Mouse (Mus musculus): ENCODE data around the gene Pdzk1. TPM values are rescaled to one million over a fixed set of nuclear protein-coding genes. Genes with fewer than 3 reads are reported as not detected.

The Pdzk1 gene
- polyA plus RNA-seq, 1 experiment: not detected

DNA sequence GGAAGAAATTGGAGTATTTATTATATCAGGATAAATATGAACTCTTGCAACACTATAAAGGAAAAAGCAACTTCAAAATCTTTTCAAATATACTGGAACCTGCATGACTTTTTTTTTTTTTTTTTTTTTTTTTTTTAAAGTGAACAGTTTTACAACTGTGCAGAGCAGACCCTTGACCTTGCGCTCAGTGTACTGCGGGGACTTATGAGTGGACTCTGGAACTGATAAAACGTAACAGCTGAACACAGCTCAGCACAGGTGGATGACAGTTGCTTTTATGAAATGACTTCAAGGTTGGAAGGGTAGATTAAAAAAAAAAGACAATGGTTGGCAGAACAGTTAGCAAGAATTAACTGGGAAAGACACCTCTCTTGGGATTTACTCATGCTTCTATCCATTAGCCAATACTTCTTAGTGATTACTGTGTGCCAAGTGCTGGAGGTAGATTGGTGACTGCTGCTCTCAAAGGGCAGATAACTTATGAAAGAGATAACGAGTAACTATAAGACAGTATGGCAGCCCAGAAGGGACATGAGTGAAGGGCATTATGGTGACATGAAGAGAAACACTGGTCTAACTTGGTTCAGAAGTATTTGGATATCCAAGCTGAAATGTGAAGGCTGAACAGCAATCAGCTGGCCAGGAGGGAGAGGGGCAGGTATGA, 73.4 kb downstream of the Pdzk1 start:
- 90% methylated on average over 4 of the region's 4 CpGs for WGBS
- Histone ChIP-seq H3K4me1 (ENCODE audit: control insufficient read depth, insufficient read depth, low read length) (no peaks in the 10 kb centered on the region), H3K4me3 (ENCODE audit: insufficient read depth, low read depth, low read length) (no peak overlapping the region), H3K27ac (ENCODE audit: insufficient read depth, low read depth, low read length) (no peak overlapping the region)
- TF ChIP-seq CTCF (IDR thresholded peaks at IDR 0.05; ENCODE audit: insufficient read depth, low read depth, low read length): no peak
- TF ChIP-seq POLR2A (IDR thresholded peaks at IDR 0.05; ENCODE audit: insufficient read depth, low read depth, low read length): no peak

DNA sequence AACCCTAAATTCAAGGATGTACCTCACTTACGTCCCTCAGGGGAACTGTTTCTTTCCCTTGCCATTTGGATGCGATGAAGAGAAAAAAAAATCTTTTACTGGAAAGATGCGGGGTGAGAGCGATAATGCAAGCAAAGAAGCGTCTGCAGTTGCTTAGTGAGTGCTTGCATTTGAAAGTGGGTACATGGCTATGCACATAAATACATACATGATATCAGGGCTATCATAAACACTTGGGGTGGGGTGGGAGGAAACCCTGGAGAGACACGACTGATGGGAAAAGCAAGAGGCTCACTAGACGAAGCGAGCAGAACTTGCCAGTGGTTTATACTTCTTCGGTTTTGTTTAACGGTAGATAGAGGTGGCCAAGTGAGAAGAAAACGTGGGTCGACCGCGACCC, 75.3 kb downstream of the Pdzk1 start, which contains the start of gene Gja5:
TSS of gene Gja5 (plus strand) at position 301 of the 400 bp plus-strand sequence.
- Histone ChIP-seq H3K27ac (ENCODE audit: insufficient read depth, low read depth, low read length) (peak within 1 kb of the TSS; percentile 12; the same call in 1 of the 2 replicates), H3K4me3 (ENCODE audit: insufficient read depth, low read depth, low read length) (peak within 1 kb of the TSS; percentile 74), H3K4me1 (ENCODE audit: control insufficient read depth, insufficient read depth, low read length) (no peaks in the 10 kb centered on the region)
- 5% methylated on average over 14 of the region's 14 CpGs for WGBS
- TF ChIP-seq CTCF (IDR thresholded peaks at IDR 0.05; ENCODE audit: insufficient read depth, low read depth, low read length): no peak
- no peak for TF ChIP-seq POLR2A (IDR thresholded peaks at IDR 0.05; ENCODE audit: insufficient read depth, low read depth, low read length)

DNA sequence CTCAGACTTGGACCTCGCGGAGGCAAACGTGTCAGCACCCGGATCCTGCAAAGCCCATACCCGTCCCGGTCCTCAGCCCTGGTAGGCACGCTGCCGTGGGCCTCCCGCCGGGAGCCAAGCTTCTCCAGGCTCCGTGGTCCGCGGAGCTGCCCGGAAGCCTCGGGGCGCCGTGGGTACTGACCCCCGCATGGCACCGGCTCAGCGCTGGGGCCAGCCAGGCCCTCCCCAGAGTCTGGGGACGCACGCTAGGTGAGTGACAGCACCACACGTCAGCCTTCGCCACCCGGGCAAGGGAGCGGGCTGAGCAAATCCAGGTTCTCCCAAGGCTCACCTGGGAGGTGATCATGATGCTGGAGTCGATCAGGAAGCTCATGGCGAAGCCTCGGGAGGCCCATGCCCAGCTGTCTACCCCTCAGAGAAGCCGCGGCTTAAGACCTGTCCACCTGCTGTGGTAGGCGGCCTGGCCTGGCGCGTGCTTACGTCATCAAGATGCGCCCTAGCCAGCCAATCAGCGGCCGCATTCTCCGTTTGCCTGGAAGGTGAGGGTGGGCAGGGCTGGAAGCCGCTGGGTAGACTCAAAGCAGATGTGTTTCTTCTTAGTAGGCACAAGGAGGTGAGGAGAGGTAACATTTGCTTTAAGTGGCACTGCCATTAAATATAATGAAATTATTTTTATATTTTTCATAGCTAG, 75.9 kb downstream of the Pdzk1 start, which contains the start of gene Gpr89:
TSS of gene Gpr89 (minus strand) at position 496 of the 691 bp plus-strand sequence.
- no peak for TF ChIP-seq CTCF (IDR thresholded peaks at IDR 0.05; ENCODE audit: insufficient read depth, low read depth, low read length)
- TF ChIP-seq POLR2A (IDR thresholded peaks at IDR 0.05; ENCODE audit: insufficient read depth, low read depth, low read length): peak; percentile 78
- under 1% methylated on average over 40 of the region's 40 CpGs for WGBS
- Histone ChIP-seq H3K4me3 (ENCODE audit: insufficient read depth, low read depth, low read length) (peak within 1 kb of the TSS; percentile 74), H3K4me1 (ENCODE audit: control insufficient read depth, insufficient read depth, low read length) (no peaks in the 10 kb centered on the region), H3K27ac (ENCODE audit: insufficient read depth, low read depth, low read length) (peak within 1 kb of the TSS; percentile 12; the same call in 1 of the 2 replicates)

DNA sequence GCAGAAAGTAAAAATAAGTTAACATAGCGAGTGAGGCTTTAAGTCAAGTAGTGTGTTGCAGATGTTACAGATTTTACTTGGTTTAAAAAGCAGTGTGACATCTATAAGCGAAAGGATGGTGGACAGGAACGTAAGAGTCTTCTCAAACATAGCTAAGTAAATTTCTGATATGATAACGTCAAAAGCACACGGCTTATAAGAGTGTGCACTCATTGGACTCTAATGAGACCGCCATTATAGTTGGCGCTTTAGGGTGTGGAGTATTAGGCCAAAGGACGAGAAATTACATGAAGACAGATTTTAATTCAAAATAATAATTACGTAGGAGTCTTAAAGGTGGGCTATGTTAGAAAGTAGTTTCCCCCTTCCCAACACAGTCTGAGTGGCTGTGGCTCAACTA, 76.5 kb downstream of the Pdzk1 start:
- Histone ChIP-seq H3K4me1 (ENCODE audit: control insufficient read depth, insufficient read depth, low read length) (no peaks in the 10 kb centered on the region), H3K27ac (ENCODE audit: insufficient read depth, low read depth, low read length) (no peak overlapping the region), H3K4me3 (ENCODE audit: insufficient read depth, low read depth, low read length) (no peak overlapping the region)
- TF ChIP-seq CTCF (IDR thresholded peaks at IDR 0.05; ENCODE audit: insufficient read depth, low read depth, low read length) (no peak), POLR2A (IDR thresholded peaks at IDR 0.05; ENCODE audit: insufficient read depth, low read depth, low read length) (no peak)
- 34% methylated on average over 9 of the region's 9 CpGs for WGBS

Other genes starting within 250 kb of the Pdzk1 start
- gene Polr3gl, start 235.1 kb upstream of the Pdzk1 start, polyA plus RNA-seq (2012; ENCODE audit: insufficient read depth, insufficient read length, low replicate concordance, missing spikeins): not detected in 2 replicates
- not detected in 2 replicates for gene Ankrd34a, start 232.6 kb upstream of the Pdzk1 start, polyA plus RNA-seq (2012; ENCODE audit: insufficient read depth, insufficient read length, low replicate concordance, missing spikeins)
- not detected in 2 replicates for gene Lix1l, start 228.1 kb upstream of the Pdzk1 start, polyA plus RNA-seq (2012; ENCODE audit: insufficient read depth, insufficient read length, low replicate concordance, missing spikeins)
- gene Rbm8a, start 199.4 kb upstream of the Pdzk1 start, polyA plus RNA-seq (2012; ENCODE audit: insufficient read depth, insufficient read length, low replicate concordance, missing spikeins): not detected in 2 replicates
- gene Pex11b, start 193.9 kb upstream of the Pdzk1 start, polyA plus RNA-seq (2012; ENCODE audit: insufficient read depth, insufficient read length, low replicate concordance, missing spikeins): not detected in 2 replicates
- not detected in 2 replicates for gene Gm42957, start 193.8 kb upstream of the Pdzk1 start, polyA plus RNA-seq (2012; ENCODE audit: insufficient read depth, insufficient read length, low replicate concordance, missing spikeins)
- gene Itga10, start 183.7 kb upstream of the Pdzk1 start, polyA plus RNA-seq (2012; ENCODE audit: insufficient read depth, insufficient read length, low replicate concordance, missing spikeins): not detected in 2 replicates
- not detected in 2 replicates for gene Ankrd35, start 159.2 kb upstream of the Pdzk1 start, polyA plus RNA-seq (2012; ENCODE audit: insufficient read depth, insufficient read length, low replicate concordance, missing spikeins)
- gene Pias3, start 132.9 kb upstream of the Pdzk1 start, polyA plus RNA-seq (2012; ENCODE audit: insufficient read depth, insufficient read length, low replicate concordance, missing spikeins): not detected in 2 replicates
- gene Nudt17, start 120.7 kb upstream of the Pdzk1 start, polyA plus RNA-seq (2012; ENCODE audit: insufficient read depth, insufficient read length, low replicate concordance, missing spikeins): not detected in 2 replicates
- not detected in 2 replicates for gene Polr3c, start 101.7 kb upstream of the Pdzk1 start, polyA plus RNA-seq (2012; ENCODE audit: insufficient read depth, insufficient read length, low replicate concordance, missing spikeins)
- not detected in 2 replicates for gene Rnf115, start 101.6 kb upstream of the Pdzk1 start, polyA plus RNA-seq (2012; ENCODE audit: insufficient read depth, insufficient read length, low replicate concordance, missing spikeins)
- gene Cd160, start 67 bp downstream of the Pdzk1 start, polyA plus RNA-seq (2012; ENCODE audit: insufficient read depth, insufficient read length, low replicate concordance, missing spikeins): not detected in 2 replicates
- not detected in 2 replicates for gene Gja5, start 75.4 kb downstream of the Pdzk1 start, polyA plus RNA-seq (2012; ENCODE audit: insufficient read depth, insufficient read length, low replicate concordance, missing spikeins)
- gene Gpr89, start 76.1 kb downstream of the Pdzk1 start, polyA plus RNA-seq (2012; ENCODE audit: insufficient read depth, insufficient read length, low replicate concordance, missing spikeins): not detected in 2 replicates
- not detected in 2 replicates for gene Gja8, start 96.7 kb downstream of the Pdzk1 start, polyA plus RNA-seq (2012; ENCODE audit: insufficient read depth, insufficient read length, low replicate concordance, missing spikeins)